Mouse (Mus musculus): Measurements from ENCODE around the gene Rasl11a. TPM values are rescaled to one million over a fixed set of nuclear protein-coding genes. Genes with fewer than 3 reads are reported as not detected.
A peak's percentile ranks its signal among the peaks of the same experiment; 100 is the strongest.

Gene Rasl11a
- polyA plus RNA-seq, 1 experiment from 2014 or later = 138 TPM

GRCm38 (mm10) chr5:146848936-146849582 is 4.2 kb downstream of the Rasl11a start:
- H3K27me3 ChIP-seq (replicated peaks; ENCODE audit: insufficient read depth, low read length) = no peaks in the 10 kb centered on the region
- DNase-seq (ENCODE audit: low spot score) (peak; percentile 90), ATAC-seq (peak; percentile 69)
- H3K4me1 ChIP-seq (ENCODE audit: insufficient read depth, low read depth, low read length) = peaks cover 5% of the 10 kb centered on the region; the same call in 1 of the 2 replicates
- no peak overlapping the region for H3K4me3 ChIP-seq (ENCODE audit: low read depth, low read length)
- H3K9me3 ChIP-seq (ENCODE audit: low read length) = no peaks in the 10 kb centered on the region
- H3K9ac ChIP-seq (replicated peaks; ENCODE audit: low read depth) = no peak overlapping the region
- 59% methylated on average over 4 of the region's 4 CpGs for WGBS
- H3K36me3 ChIP-seq (ENCODE audit: insufficient read depth, low read length) = no peaks in the 10 kb centered on the region
- H3K27ac ChIP-seq (ENCODE audit: low read length) = peak overlapping the region; percentile 57; the same call in 1 of the 2 replicates
- H3K4me2 ChIP-seq (replicated peaks; ENCODE audit: low read depth, low read length) = no peak overlapping the region
- TF ChIP-seq CTCF (IDR thresholded peaks at IDR 0.05) (no peak), EP300 (IDR thresholded peaks at IDR 0.05) (peak; percentile 88)

- WGBS = 87% methylated on average over 3 of the region's 3 CpGs
- Histone ChIP-seq H3K27ac (ENCODE audit: low read length) (no peak overlapping the region), H3K9me3 (ENCODE audit: low read length) (no peaks in the 10 kb centered on the region), H3K4me1 (ENCODE audit: insufficient read depth, low read depth, low read length) (no peaks in the 10 kb centered on the region; the same call in 1 of the 2 replicates), H3K9ac (replicated peaks; ENCODE audit: low read depth) (no peak overlapping the region), H3K27me3 (replicated peaks; ENCODE audit: insufficient read depth, low read length) (no peaks in the 10 kb centered on the region), H3K4me3 (ENCODE audit: low read depth, low read length) (no peak overlapping the region), H3K4me2 (replicated peaks; ENCODE audit: low read depth, low read length) (no peak overlapping the region), H3K36me3 (ENCODE audit: insufficient read depth, low read length) (no peaks in the 10 kb centered on the region)
- ATAC-seq = no peak
- no peak for DNase-seq (ENCODE audit: low spot score)
- TF ChIP-seq EP300 (IDR thresholded peaks at IDR 0.05) (no peak), CTCF (IDR thresholded peaks at IDR 0.05) (peak; percentile 27; the same call in 1 of the 2 replicates)
Observed at GRCm38 (mm10) chr5:146856106-146856505, 11.2 kb downstream of the Rasl11a start.

- H3K27ac ChIP-seq (ENCODE audit: low read length) = no peak overlapping the region
- no peak overlapping the region for H3K9ac ChIP-seq (replicated peaks; ENCODE audit: low read depth)
- H3K36me3 ChIP-seq (ENCODE audit: insufficient read depth, low read length) = no peaks in the 10 kb centered on the region
- ATAC-seq = peak; percentile 49
- no peaks in the 10 kb centered on the region; the same call in 1 of the 2 replicates for H3K4me1 ChIP-seq (ENCODE audit: insufficient read depth, low read depth, low read length)
- no peak overlapping the region for H3K4me3 ChIP-seq (ENCODE audit: low read depth, low read length)
- H3K27me3 ChIP-seq (replicated peaks; ENCODE audit: insufficient read depth, low read length) = no peaks in the 10 kb centered on the region
- no peaks in the 10 kb centered on the region for H3K9me3 ChIP-seq (ENCODE audit: low read length)
- TF ChIP-seq CTCF (IDR thresholded peaks at IDR 0.05) = no peak
- no peak for TF ChIP-seq EP300 (IDR thresholded peaks at IDR 0.05)
- WGBS = 60% methylated on average over 8 of the region's 8 CpGs
- no peak for DNase-seq (ENCODE audit: low spot score)
- no peak overlapping the region for H3K4me2 ChIP-seq (replicated peaks; ENCODE audit: low read depth, low read length)
Observed at GRCm38 (mm10) chr5:146857620-146858019, 12.7 kb downstream of the Rasl11a start.

GRCm38 (mm10) chr5:146858772-146859171 is 13.9 kb downstream of the Rasl11a start:
- Histone ChIP-seq H3K27me3 (replicated peaks; ENCODE audit: insufficient read depth, low read length) (no peaks in the 10 kb centered on the region), H3K36me3 (ENCODE audit: insufficient read depth, low read length) (no peaks in the 10 kb centered on the region), H3K4me3 (ENCODE audit: low read depth, low read length) (no peak overlapping the region), H3K4me2 (replicated peaks; ENCODE audit: low read depth, low read length) (no peak overlapping the region), H3K27ac (ENCODE audit: low read length) (no peak overlapping the region), H3K9ac (replicated peaks; ENCODE audit: low read depth) (no peak overlapping the region), H3K4me1 (ENCODE audit: insufficient read depth, low read depth, low read length) (no peaks in the 10 kb centered on the region; the same call in 1 of the 2 replicates), H3K9me3 (ENCODE audit: low read length) (no peaks in the 10 kb centered on the region)
- no peak for ATAC-seq
- TF ChIP-seq EP300 (IDR thresholded peaks at IDR 0.05) = no peak
- no peak for TF ChIP-seq CTCF (IDR thresholded peaks at IDR 0.05)
- 96% methylated on average over 9 of the region's 9 CpGs for WGBS
- no peak for DNase-seq (ENCODE audit: low spot score)

GRCm38 (mm10) chr5:146859246-146859645 is 14.4 kb downstream of the Rasl11a start:
- H3K36me3 ChIP-seq (ENCODE audit: insufficient read depth, low read length) = no peaks in the 10 kb centered on the region
- no peaks in the 10 kb centered on the region for H3K27me3 ChIP-seq (replicated peaks; ENCODE audit: insufficient read depth, low read length)
- WGBS = 72% methylated on average over 8 of the region's 8 CpGs
- H3K9ac ChIP-seq (replicated peaks; ENCODE audit: low read depth) = no peak overlapping the region
- H3K27ac ChIP-seq (ENCODE audit: low read length) = no peak overlapping the region
- no peaks in the 10 kb centered on the region for H3K9me3 ChIP-seq (ENCODE audit: low read length)
- no peak overlapping the region for H3K4me2 ChIP-seq (replicated peaks; ENCODE audit: low read depth, low read length)
- TF ChIP-seq CTCF (IDR thresholded peaks at IDR 0.05) = no peak
- TF ChIP-seq EP300 (IDR thresholded peaks at IDR 0.05) = no peak
- no peak overlapping the region for H3K4me3 ChIP-seq (ENCODE audit: low read depth, low read length)
- no peak for ATAC-seq
- H3K4me1 ChIP-seq (ENCODE audit: insufficient read depth, low read depth, low read length) = no peaks in the 10 kb centered on the region; the same call in 1 of the 2 replicates
- DNase-seq (ENCODE audit: low spot score) = no peak

GRCm38 (mm10) chr5:146860222-146860998 is 15.5 kb downstream of the Rasl11a start:
- DNase-seq (ENCODE audit: low spot score) (no peak), ATAC-seq (no peak)
- WGBS = 56% methylated on average over 18 of the region's 18 CpGs
- Histone ChIP-seq H3K9ac (replicated peaks; ENCODE audit: low read depth) (no peak overlapping the region), H3K27ac (ENCODE audit: low read length) (no peak overlapping the region), H3K9me3 (ENCODE audit: low read length) (no peaks in the 10 kb centered on the region), H3K4me3 (ENCODE audit: low read depth, low read length) (no peak overlapping the region), H3K4me2 (replicated peaks; ENCODE audit: low read depth, low read length) (no peak overlapping the region), H3K27me3 (replicated peaks; ENCODE audit: insufficient read depth, low read length) (no peaks in the 10 kb centered on the region), H3K4me1 (ENCODE audit: insufficient read depth, low read depth, low read length) (no peaks in the 10 kb centered on the region; the same call in 1 of the 2 replicates), H3K36me3 (ENCODE audit: insufficient read depth, low read length) (no peaks in the 10 kb centered on the region)
- TF ChIP-seq EP300 (IDR thresholded peaks at IDR 0.05) = no peak
- no peak for TF ChIP-seq CTCF (IDR thresholded peaks at IDR 0.05)

All from lung, postnatal 0 days (tissue).